Mouse (Mus musculus) ES-E14 (cell line): ENCODE data around the gene Polq. TPM values are rescaled to one million over a fixed set of nuclear protein-coding genes. Genes with fewer than 3 reads are reported as not detected.
A peak's percentile ranks its signal among the peaks of the same experiment; 100 is the strongest.

Source experiments
- DNase-seq: peaks from one replicate; pipeline ENCODE4 v3.0.0-alpha.2; 2013; ENCODE audit warnings: low read depth, low spot score
- H3K27ac ChIP-seq: 2 replicates; pipeline ENCODE4 v1.5.1; 2012; ENCODE audit warnings: low read depth, mild to moderate bottlenecking, low read length, moderate library complexity, mixed read lengths; ENCODE audit not compliant: poor library complexity, insufficient read depth, severe bottlenecking
- H3K36me3 ChIP-seq: 2 replicates; pipeline ENCODE4 v1.6.1; 2012; ENCODE audit warnings: mild to moderate bottlenecking, low read length, moderate library complexity, mixed read lengths; ENCODE audit not compliant: control insufficient read depth, poor library complexity, insufficient read depth, severe bottlenecking
- H3K4me1 ChIP-seq, 2 experiments: fragments of 150-350 bp in 1 of 2; sonication (generic) in 1 of 2; 2 replicates each; pipeline ENCODE4 v1.6.1; 2012; ENCODE audit warnings: low read length in 2 of 2, mild to moderate bottlenecking in 1 of 2, mixed read lengths in 1 of 2; ENCODE audit not compliant: control insufficient read depth in 2 of 2, insufficient read depth in 2 of 2, poor library complexity in 1 of 2
- H3K4me3 ChIP-seq, 2 experiments: fragments of 150-350 bp in 1 of 2; sonication (generic) in 1 of 2; 2 replicates each; pipeline ENCODE4 v1.5.1; 2012; ENCODE audit warnings: low read length in 2 of 2, low read depth in 1 of 2, mild to moderate bottlenecking in 1 of 2, mixed read lengths in 1 of 2; ENCODE audit not compliant: insufficient read depth in 1 of 2, poor library complexity in 1 of 2, severe bottlenecking in 1 of 2
- H3K9ac ChIP-seq: 2 replicates; pipeline ENCODE4 v1.6.1; 2012; ENCODE audit warnings: low read depth, mild to moderate bottlenecking, low read length, mixed read lengths; ENCODE audit not compliant: poor library complexity, insufficient read depth, severe bottlenecking
- H3K9me3 ChIP-seq: fragments of 150-350 bp; sonication (generic); 2 replicates; pipeline ENCODE4 v1.6.1; 2012; ENCODE audit warnings: low read depth, mild to moderate bottlenecking, low read length; ENCODE audit not compliant: control insufficient read depth, insufficient read depth
- CHD2 ChIP-seq: IDR thresholded peaks from 2 replicates; pipeline ENCODE4 v1.6.1; 2014; ENCODE audit warnings: mild to moderate bottlenecking, low read depth, low read length, inconsistent platforms
- HCFC1 ChIP-seq: IDR thresholded peaks from 2 replicates; pipeline ENCODE4 v1.6.1; 2012; ENCODE audit warnings: low read length, inconsistent platforms, borderline replicate concordance; ENCODE audit not compliant: insufficient read depth
- MAFK ChIP-seq: IDR thresholded peaks from 2 replicates; pipeline ENCODE4 v1.6.1; 2014; ENCODE audit warnings: mild to moderate bottlenecking, low read depth, low read length, inconsistent platforms; ENCODE audit not compliant: insufficient read depth
- ZC3H11A ChIP-seq: IDR thresholded peaks from 2 replicates; pipeline ENCODE4 v1.6.1; 2012; ENCODE audit warnings: low read depth, mild to moderate bottlenecking, inconsistent platforms, low read length, borderline replicate concordance
- ZNF384 ChIP-seq: IDR thresholded peaks from 2 replicates; pipeline ENCODE4 v1.6.1; 2012; ENCODE audit warnings: low read depth, low read length, inconsistent platforms
- in situ Hi-C, 2 experiments: fragments of 600-800 bp; cut with MboI; formaldehyde crosslinking; loops; one replicate each; pipeline ENCODE4 v1.15.1; 2025; ENCODE audit warnings: low sequenced_read_pairs in 2 of 2, inconsistent platforms in 1 of 2; ENCODE audit not compliant: unreplicated experiment in 2 of 2
- total RNA-seq: library from RNA; depleted of rRNA; stranded (reverse); fragments of 300-350 nt; gene quantifications from 2 replicates; pipeline ENCODE4 v1.2.3, GENCODE M21; 2012; rRNA removed

Gene Polq
- total RNA-seq: 10.7 and 12.1 TPM in 2 replicates

DNA sequence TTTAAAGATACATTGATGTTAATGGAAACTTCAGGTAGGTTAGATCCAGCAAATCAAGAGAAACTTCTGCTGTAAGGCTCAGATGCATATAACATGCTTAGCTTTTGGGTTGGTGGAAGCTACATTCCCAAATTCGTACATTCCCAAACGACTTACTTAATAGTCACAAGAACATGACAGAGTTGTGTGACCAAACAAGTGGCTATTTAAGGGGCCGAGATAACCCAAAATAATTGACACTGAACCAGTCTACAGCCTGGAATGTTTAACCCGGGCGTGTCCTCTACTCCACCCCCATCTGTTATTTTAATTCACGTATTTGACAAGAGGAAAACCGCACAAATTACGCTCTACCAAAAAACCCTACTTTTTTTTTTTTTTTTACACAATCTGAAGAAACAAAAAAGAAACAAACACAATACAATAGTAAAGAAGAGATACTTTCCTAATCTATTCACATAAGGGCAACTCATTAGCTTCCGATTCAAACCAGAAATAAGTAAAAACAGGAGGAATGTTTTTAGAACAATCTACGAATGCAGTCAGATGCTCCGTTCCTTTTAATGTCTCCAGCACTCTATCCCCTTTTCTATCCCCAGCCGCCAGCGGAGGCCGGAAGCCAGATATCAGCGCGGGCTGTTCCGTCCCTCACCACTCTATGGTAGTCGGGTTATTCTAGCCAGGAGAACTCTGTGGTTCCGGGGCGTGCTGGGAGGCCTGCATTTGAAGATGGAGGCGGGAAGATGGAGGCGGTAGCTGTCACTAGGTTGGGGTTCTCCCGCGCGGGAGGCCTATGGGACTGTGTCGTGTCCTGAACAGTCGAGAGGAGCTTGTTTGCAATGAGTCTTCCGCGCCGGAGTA lies at the start of gene Polq:
Polq (plus strand) TSS at position 726 of the 861 bp plus-strand sequence.
- peak; percentile 87 for DNase-seq
- peak; percentile 71; the same call in 1 of the 2 replicates for TF ChIP-seq HCFC1
- no peak for TF ChIP-seq ZC3H11A
- peak; percentile 27; the same call in 1 of the 2 replicates for TF ChIP-seq ZNF384
- H3K9me3 ChIP-seq: no peaks in the 10 kb centered on the region
- in situ Hi-C loops: no loop called here
- H3K4me3 ChIP-seq: peak within 1 kb of the TSS; percentile 76 to 93
- no peak within 1 kb of the TSS for H3K27ac ChIP-seq
- no peaks in the 10 kb centered on the region for H3K36me3 ChIP-seq
- H3K9ac ChIP-seq: peak within 1 kb of the TSS; percentile 85
- peaks cover 0 to 4% of the 10 kb centered on the region in 2 experiments; a peak in 1 of 4 replicates for H3K4me1 ChIP-seq

DNA sequence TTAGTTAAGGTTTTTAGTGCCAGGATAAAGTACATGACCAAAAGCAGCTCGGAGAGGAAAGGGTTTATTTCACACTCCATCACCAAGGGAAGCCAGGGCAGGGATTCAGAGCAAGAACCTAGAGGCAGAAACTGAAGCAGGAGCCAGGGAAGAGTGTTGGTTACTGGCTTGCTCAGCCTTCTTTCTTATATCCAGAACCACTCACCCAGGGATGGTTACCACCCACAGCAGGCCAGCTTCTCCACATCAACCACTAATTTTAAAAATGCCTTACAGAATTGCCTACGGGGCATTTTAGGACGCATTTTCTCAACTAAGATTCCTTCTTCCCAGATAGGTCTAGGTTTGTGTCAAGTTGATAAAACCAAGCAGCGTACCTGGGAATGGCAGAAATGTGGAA lies 48.2 kb upstream of the Polq start:
- Histone ChIP-seq H3K4me3 (no peak overlapping the region), H3K27ac (no peak overlapping the region), H3K9ac (no peak overlapping the region), H3K9me3 (no peaks in the 10 kb centered on the region), H3K36me3 (no peaks in the 10 kb centered on the region), H3K4me1 (no peaks in the 10 kb centered on the region; a peak in 1 of 4 replicates)
- no peak for DNase-seq
- no peak for TF ChIP-seq ZC3H11A
- TF ChIP-seq HCFC1: no peak
- TF ChIP-seq ZNF384: no peak
- TF ChIP-seq MAFK: no peak
- no peak for TF ChIP-seq CHD2
- in situ Hi-C loops: no loop called here

DNA sequence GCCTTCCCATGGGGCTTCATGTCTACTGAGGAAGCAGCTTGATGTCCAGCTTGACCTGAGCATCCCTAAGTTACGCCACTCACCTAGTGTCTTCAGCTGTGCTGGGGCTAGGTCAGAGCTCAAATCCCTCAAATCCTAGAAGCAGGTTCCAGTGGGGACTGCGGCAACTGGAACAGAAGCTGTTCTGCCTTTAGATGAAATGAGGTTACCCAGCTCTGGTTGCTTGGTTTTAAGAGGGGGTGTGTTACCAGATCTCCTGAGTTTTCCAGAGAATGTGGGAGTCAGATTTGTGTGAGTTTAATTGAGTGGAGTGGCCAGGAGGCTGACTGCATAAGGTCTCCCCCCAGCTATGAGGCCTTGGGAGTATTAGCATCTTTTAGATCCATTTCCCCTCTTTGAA lies 32.5 kb upstream of the Polq start:
- no peak overlapping the region for H3K9ac ChIP-seq
- TF ChIP-seq HCFC1: no peak
- TF ChIP-seq MAFK: no peak
- TF ChIP-seq ZNF384: no peak
- no peak for TF ChIP-seq CHD2
- no peak for TF ChIP-seq ZC3H11A
- H3K9me3 ChIP-seq: no peaks in the 10 kb centered on the region

DNA sequence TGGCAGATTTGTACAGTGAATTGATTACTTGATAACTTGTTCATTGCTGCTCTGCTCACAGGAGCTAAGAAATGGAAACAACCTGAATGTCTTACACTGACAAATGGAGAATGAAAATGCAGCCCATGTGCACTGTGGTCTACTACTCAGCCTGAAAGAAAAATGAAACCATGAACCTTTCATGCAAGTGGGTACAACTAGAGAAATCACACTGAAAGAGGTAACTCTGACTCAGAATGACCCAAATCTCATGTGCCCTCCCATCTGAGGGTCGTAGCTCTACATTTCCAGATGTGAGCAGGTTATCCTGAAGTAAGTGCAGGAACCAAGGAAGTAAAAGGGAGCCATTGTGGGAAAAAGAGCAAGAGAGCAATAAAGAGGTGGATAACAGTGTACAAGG lies 27.8 kb upstream of the Polq start:
- TF ChIP-seq HCFC1 (no peak), ZNF384 (no peak), ZC3H11A (no peak), CHD2 (no peak), MAFK (no peak)
- no peaks in the 10 kb centered on the region for H3K9me3 ChIP-seq
- in situ Hi-C loops: no loop called here
- H3K27ac ChIP-seq: no peak overlapping the region
- no peak overlapping the region for H3K9ac ChIP-seq
- no peak for DNase-seq
- no peak overlapping the region for H3K4me3 ChIP-seq
- H3K36me3 ChIP-seq: no peaks in the 10 kb centered on the region
- no peaks in the 10 kb centered on the region for H3K4me1 ChIP-seq

More for the DNA sequence above, 32.5 kb upstream of the Polq start:
- Histone ChIP-seq H3K27ac (no peak overlapping the region), H3K4me1 (no peaks in the 10 kb centered on the region), H3K36me3 (no peaks in the 10 kb centered on the region), H3K4me3 (no peak overlapping the region)
- in situ Hi-C loops: no loop called here
- DNase-seq: no peak
